Mouse (Mus musculus): ENCODE data around the gene Krtap10-10.

Gene Krtap10-10

GRCm38 (mm10) chr10:77864762-77865143 lies 29.0 kb downstream of the Krtap10-10 start:
- DNase-seq (ENCODE audit: extremely low read depth, low read depth) = no peak

GRCm38 (mm10) chr10:77867546-77867945 lies 31.8 kb downstream of the Krtap10-10 start:
- no peak for DNase-seq (ENCODE audit: extremely low read depth, low read depth)

GRCm38 (mm10) chr10:77869651-77870050 lies 33.9 kb downstream of the Krtap10-10 start:
- DNase-seq (ENCODE audit: extremely low read depth, low read depth) = no peak

GRCm38 (mm10) chr10:77878985-77879384 lies 43.2 kb downstream of the Krtap10-10 start:
- no peak for DNase-seq (ENCODE audit: extremely low read depth, low read depth)

- DNase-seq (ENCODE audit: extremely low read depth, low read depth) = no peak
Observed at GRCm38 (mm10) chr10:77880305-77880704, 44.6 kb downstream of the Krtap10-10 start.

- no peak for DNase-seq (ENCODE audit: extremely low read depth, low read depth)
Observed at GRCm38 (mm10) chr10:77882553-77882952, 46.8 kb downstream of the Krtap10-10 start.

- DNase-seq (ENCODE audit: extremely low read depth, low read depth) = no peak
Observed at GRCm38 (mm10) chr10:77886007-77886747, 50.4 kb downstream of the Krtap10-10 start.
